Mouse (Mus musculus): ENCODE measurements around the gene Pacrg.

The Pacrg gene

DNA sequence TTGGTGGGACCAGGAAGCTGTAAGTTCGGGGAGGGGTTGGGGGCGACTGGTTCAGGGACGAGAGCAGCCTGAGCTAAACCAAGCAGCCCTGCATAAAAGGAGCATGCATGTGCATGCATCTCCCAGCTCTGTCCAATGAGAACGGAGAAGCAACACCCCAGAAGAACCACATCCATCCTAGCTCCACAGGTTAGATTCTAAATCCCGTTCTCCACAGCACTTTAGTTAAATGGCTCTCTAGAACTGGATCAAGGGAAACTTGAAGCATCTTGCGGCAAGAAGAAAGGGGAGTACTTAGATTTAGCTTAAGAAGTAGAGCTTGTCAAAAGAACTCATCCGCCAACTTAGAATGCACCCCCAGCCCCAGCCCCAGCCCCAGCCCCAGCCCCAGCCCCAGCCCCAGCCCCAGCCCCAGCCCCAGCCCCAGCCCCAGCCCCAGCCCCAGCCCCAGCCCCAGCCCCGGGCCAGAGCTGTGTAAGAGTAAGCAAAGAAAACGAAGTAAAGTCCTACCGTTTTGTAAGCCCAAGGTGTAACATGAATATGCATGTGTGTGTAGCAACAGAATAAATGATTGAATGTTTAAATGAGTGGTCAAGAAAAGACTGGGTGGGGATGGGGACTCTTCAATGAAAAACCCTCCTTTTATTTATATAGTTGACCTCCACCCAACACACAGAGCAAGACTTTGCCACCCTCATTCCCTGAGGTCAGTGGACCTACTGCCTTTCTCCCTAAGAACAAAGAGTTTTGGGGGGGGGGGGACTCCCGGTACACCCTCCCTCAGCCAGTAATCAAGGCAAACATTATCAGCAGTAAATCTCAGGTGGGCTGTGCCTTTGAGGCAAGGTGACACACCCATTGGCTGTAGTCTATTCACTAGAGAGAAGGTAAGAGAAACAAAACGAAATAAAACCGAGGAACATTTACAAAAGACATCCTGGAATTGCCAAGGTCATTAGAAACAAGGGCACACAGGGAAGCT lies 474.3 kb downstream of the Pacrg start:
- DNase-seq: no peak

GRCm38 (mm10) chr17:10363151-10363550 lies 477.0 kb downstream of the Pacrg start:
- no peak for DNase-seq

DNA sequence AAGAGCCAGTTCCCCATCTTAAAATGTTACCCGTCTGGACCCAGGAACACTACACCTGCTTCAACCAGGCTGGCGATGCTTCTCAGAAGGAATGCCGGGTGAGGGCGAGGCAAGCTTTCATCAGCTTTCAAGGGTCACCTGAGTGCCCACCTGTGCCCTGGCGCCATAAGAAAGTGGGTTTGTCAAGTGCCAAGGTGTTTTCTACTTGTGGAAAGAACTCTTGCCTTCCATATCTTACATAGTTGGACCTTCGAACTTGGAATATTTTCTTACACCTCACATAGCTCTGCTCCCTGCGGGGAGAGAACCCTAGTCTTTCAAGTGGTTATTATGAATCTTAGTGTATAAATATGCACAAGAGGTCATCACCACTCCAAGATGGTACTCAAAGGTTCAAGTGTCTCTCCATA lies 478.2 kb downstream of the Pacrg start:
- DNase-seq: no peak

DNA sequence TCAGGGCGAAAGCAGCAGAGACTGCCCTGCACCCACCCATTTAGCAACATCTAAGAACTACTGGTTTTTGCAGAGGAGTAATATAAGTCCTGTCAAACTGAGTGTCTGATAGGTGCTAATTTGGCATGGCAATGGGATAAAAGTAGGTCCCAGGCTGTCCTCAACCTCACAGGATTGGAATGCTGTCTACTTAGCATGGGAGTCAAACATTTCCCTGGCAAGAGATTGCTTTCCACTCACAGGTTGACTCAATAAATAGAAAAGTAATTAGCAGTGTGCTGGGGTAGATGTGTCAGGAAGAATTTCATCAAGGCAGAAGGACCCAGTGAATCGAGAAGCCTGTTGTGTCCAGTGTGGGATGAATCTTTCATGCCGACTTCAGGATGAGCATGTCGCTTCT lies 479.4 kb downstream of the Pacrg start:
- no peak for DNase-seq

GRCm38 (mm10) chr17:10359466-10359865 lies 480.6 kb downstream of the Pacrg start:
- DNase-seq: no peak

DNA sequence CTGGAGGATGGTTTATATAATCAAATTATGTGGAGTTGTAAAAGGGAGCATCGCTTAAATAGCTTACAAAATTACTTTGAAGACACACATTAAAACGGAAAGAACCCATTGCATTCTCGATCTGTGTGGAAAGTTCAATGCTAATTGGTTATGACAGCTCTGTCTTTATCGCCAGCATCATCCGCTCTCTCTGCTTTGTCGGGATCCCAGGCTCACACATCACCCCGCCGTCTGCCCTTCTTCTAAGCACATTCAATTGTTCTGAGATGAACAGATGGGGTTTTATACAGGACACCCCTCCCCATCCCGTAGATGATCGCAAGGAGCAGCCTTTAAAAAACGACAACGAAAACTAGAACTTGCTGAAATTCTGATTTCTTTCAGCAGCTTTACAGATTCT lies 482.8 kb downstream of the Pacrg start:
- DNase-seq: no peak

DNA sequence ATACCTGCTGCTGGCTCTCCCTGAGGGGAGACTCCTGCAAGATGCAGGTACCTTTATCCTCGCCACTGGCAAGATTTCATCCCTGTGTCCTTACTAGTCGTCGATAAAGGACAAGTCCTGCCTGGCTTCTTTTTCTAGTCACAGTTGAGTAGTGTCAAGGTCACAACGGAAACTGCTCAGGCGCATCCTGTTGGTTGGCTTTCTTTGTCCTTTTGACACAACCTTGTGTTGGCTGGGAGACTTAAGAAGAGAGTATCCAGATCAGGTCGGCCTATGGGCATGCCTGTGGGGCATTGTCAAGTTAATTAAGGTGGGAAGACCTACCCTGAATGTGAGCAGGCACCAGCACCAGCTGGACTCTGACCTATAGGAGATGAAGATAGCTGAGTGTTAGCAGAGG lies 483.8 kb downstream of the Pacrg start:
- DNase-seq: no peak

- no peak for DNase-seq
Observed at GRCm38 (mm10) chr17:10355746-10356145, 484.4 kb downstream of the Pacrg start.

All from right cerebral cortex, postnatal 4 days (tissue).